Mouse (Mus musculus): Measurements from ENCODE around the gene Rapgef4.

DNA sequence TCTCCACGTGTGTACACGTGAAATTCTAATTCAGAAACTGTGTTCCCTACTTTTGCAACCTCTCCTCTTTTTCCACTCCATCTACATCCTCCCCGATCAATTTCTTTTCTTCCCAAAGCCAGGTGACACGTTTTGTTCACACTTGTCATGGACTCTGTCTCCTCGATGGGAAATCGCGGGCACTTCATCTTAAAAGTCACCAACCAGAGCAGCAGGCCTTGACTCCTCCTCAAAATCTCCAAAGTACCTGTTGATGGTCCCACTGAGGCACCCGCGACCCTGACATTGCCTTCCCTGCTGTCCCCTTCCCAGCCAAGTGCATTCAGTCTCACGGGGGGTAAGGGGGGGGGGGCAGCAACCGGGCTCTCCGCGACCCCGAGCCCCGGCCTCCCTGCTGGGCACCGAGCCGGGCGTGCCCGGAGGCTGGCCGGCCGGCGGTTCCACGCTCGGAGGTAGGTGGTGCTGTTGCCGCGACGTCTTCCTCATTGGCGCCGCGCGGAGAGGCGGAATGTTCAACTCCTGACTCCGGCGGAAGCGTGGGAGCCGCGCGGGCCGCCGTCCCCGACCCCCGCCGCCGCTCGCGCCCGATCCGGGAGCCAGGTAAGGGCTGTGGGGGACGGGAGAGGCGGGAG lies 304.3 kb downstream of the Rapgef4 start, which contains the start of gene Map3k20:
- TF ChIP-seq POLR2A (IDR thresholded peaks at IDR 0.05; ENCODE audit: control insufficient read depth, low read depth, low read length): peak; percentile 31; the same call in 1 of the 2 replicates
- no peak for TF ChIP-seq CTCF (IDR thresholded peaks at IDR 0.05; ENCODE audit: control insufficient read depth, insufficient read depth, insufficient replicate concordance, low read depth, low read length)
